9 mouse cellular contexts compared by ENCODE assay signal in genomic region chr3:27338437-27338836, GRCm38 (mm10). TPM values are rescaled to one million over a fixed set of nuclear protein-coding genes. Genes with fewer than 3 reads are reported as not detected.
DNase-seq lines count a peak whose midpoint lies in the region; ATAC-seq and TF ChIP-seq lines count a peak whose summit lies in the region.
"Had no signal": no experiment of that assay in that cellular context is flagged by ENCODE, and none has a peak within 500 bp of the region (broad histone marks: within the 10 kb centered on the region; RNA-seq: fewer than 3 reads in every experiment).

No protein-coding gene starts in this region.

- no peak for TF ChIP-seq EP300 in heart, adult 2 months (IDR thresholded peaks at IDR 0.05; ENCODE audit: insufficient read depth, low read depth, low read length)

- no peak for TF ChIP-seq POLR2A in heart, adult 2 months (IDR thresholded peaks at IDR 0.05; ENCODE audit: insufficient read depth, low read depth, low read length)

- H3K36me3 ChIP-seq in heart, adult 2 months (ENCODE audit: control insufficient read depth, insufficient read depth, low read length), result peaks cover 5% of the 10 kb centered on the region
- H3K36me3 ChIP-seq in heart, embryonic 11.5 days (ENCODE audit: control insufficient read depth, insufficient read depth, low read length), result no peaks in the 10 kb centered on the region

- H3K27ac ChIP-seq in heart, adult 2 months, result no peak overlapping the region
- no peak overlapping the region for H3K27ac ChIP-seq in heart, embryonic 11.5 days (ENCODE audit: low read depth, low read length)

- peaks cover 1% of the 10 kb centered on the region; the same call in 1 of the 2 replicates for H3K4me1 ChIP-seq in heart, adult 2 months (ENCODE audit: control insufficient read depth, insufficient read depth, low read length)
- no peaks in the 10 kb centered on the region for H3K4me1 ChIP-seq in heart, embryonic 11.5 days (ENCODE audit: control insufficient read depth, insufficient read depth, low read length)

- ATAC-seq in heart, embryonic 11.5 days (replicated peaks; ENCODE audit: insufficient number of reproducible peaks, low FRiP score, low TSS enrichment), result no peak
- peak; percentile 83 for ATAC-seq in megakaryocyte progenitor cell, adult 5-6 weeks (replicated peaks; ENCODE audit: poor library complexity)

- intact Hi-C loops in heart, adult 2 months (cut with DNase I), result loop anchor here (2.0 to 5.0 kb wide), 2 partner anchors 68 to 124 kb away; no protein-coding TSS in a partner anchor

- H3K9ac ChIP-seq in heart, adult 2 months (ENCODE audit: low read depth, low read length), result no peak overlapping the region; the same call in 1 of the 2 replicates
- H3K9ac ChIP-seq in heart, embryonic 11.5 days (ENCODE audit: low read depth, low read length), result no peak overlapping the region

- H3K4me2 ChIP-seq in heart, embryonic 11.5 days, result no peak overlapping the region

- no peaks in the 10 kb centered on the region for H3K9me3 ChIP-seq in heart, embryonic 11.5 days (replicated peaks; ENCODE audit: control insufficient read depth, low read length)

- WGBS in heart, adult 2 months, result 26% methylated on average over 6 of the region's 6 CpGs
- WGBS in heart, embryonic 11.5 days (ENCODE audit: insufficient replicate concordance), result 24% methylated on average over 6 of the region's 6 CpGs

- no peaks in the 10 kb centered on the region for H3K79me2 ChIP-seq in heart, adult 2 months (replicated peaks; ENCODE audit: control insufficient read depth, insufficient read depth, low read length)

- peak; percentile 80 for TF ChIP-seq CTCF in heart, adult 2 months (IDR thresholded peaks at IDR 0.05)

- DNase-seq in heart, adult 2 months, result peak; percentile 45
- peak; percentile 43 for DNase-seq in right cerebral cortex, postnatal 4 days
- DNase-seq in right cerebral cortex, postnatal 36 days (ENCODE audit: low spot score in 2 of 2), result no peak
- DNase-seq in c-Kit-positive CD71-negative TER-119-negative erythroid progenitor cells, embryonic 14.5 days (ENCODE audit: low read depth), result peak; percentile 23
- peak; percentile 78 for DNase-seq in induced T-regulatory cell, adult 2 months (ENCODE audit: low read depth)
- DNase-seq in spleen, postnatal 14 days (ENCODE audit: low spot score in 2 of 2), result no peak

- H3K4me3 ChIP-seq in heart, adult 2 months, result no peak overlapping the region
- no peak overlapping the region for H3K4me3 ChIP-seq in heart, embryonic 11.5 days (ENCODE audit: low read depth, low read length)

- H3K27me3 ChIP-seq in heart, adult 2 months (ENCODE audit: control insufficient read depth, insufficient read depth, low read length), result no peaks in the 10 kb centered on the region
- H3K27me3 ChIP-seq in heart, embryonic 11.5 days (ENCODE audit: control insufficient read depth, insufficient read depth, low read length), result no peaks in the 10 kb centered on the region

RNA-seq across cellular contexts. Expression of gene Tnfsf10, which starts 21.6 kb away (rescaled TPM):
- 10 to 100 TPM in 1 of 2 experiments, 1 to 10 TPM in 1; 6.3 to 10.4 TPM for total RNA-seq in heart, adult 2 months (2021)
- 4.2 and 8.5 TPM in 2 replicates for polyA plus RNA-seq in heart, adult 2 months (2012; rRNA removed)
- not detected in 2 replicates for polyA plus RNA-seq in heart, embryonic 11.5 days (2014; fragmentation: Nextera tagmentation; extraction: Ambion mirVana)
- total RNA-seq in megakaryocyte progenitor cell, adult 5-6 weeks (2015), result 3.8 and 7.3 TPM in 2 replicates
- total RNA-seq in megakaryocyte progenitor cell, adult 5-6 weeks (2017), result 3.9 and 4.7 TPM in 2 replicates

RNA-seq across cellular contexts. Expression of gene Ghsr, which starts 32.7 kb away (rescaled TPM):
- not detected for total RNA-seq in heart, adult 2 months (2021)
- not detected in 2 replicates for polyA plus RNA-seq in heart, adult 2 months (2012; rRNA removed)
- polyA plus RNA-seq in heart, embryonic 11.5 days (2014; fragmentation: Nextera tagmentation; extraction: Ambion mirVana), result not detected in 2 replicates
- not detected in 2 replicates for total RNA-seq in megakaryocyte progenitor cell, adult 5-6 weeks (2015)
- not detected in 2 replicates for total RNA-seq in megakaryocyte progenitor cell, adult 5-6 weeks (2017)
- polyA plus RNA-seq: large intestine, adult 2 months had no signal

Comparison
In these comparisons a context has a peak if more than half of its experiments do, and no peak if none do; other contexts are left out.
1. DNase-seq: peak in heart, adult 2 months (2 of 2), right cerebral cortex, postnatal 4 days (single experiment), c-Kit-positive CD71-negative TER-119-negative erythroid progenitor cells, embryonic 14.5 days (single experiment) and induced T-regulatory cell, adult 2 months (single experiment); none in right cerebral cortex, postnatal 36 days (0 of 2) and spleen, postnatal 14 days (0 of 2).